Mouse (Mus musculus): ENCODE measurements around the gene Usp39. TPM values are rescaled to one million over a fixed set of nuclear protein-coding genes. Genes with fewer than 3 reads are reported as not detected.

Usp39 gene
- polyA plus RNA-seq, 1 experiment from 2014 or later: 91.6 TPM

GRCm38 (mm10) chr6:72350214-72350613 is 5.2 kb upstream of the Usp39 start:
- H3K4me2 ChIP-seq: no peak overlapping the region
- H3K36me3 ChIP-seq (ENCODE audit: control insufficient read depth, insufficient read depth, low read length): peaks cover 8% of the 10 kb centered on the region
- ATAC-seq (replicated peaks; ENCODE audit: low FRiP score) (no peak), DNase-seq (ENCODE audit: low spot score) (no peak)
- H3K27me3 ChIP-seq (replicated peaks; ENCODE audit: control insufficient read depth, insufficient read depth, low read length): 0 out of 2 replicates have a peak, but pooled peaks cover 11% of the 10 kb centered on the region
- no peak overlapping the region for H3K4me3 ChIP-seq (ENCODE audit: low read depth, low read length)
- peaks cover 43% of the 10 kb centered on the region for H3K4me1 ChIP-seq (replicated peaks; ENCODE audit: control insufficient read depth, insufficient read depth, low read length)
- no peak overlapping the region for H3K9ac ChIP-seq (ENCODE audit: low read depth, low read length)
- no peaks in the 10 kb centered on the region for H3K9me3 ChIP-seq (ENCODE audit: control insufficient read depth, low read length)
- H3K27ac ChIP-seq (ENCODE audit: low read depth, low read length): no peak overlapping the region
- WGBS: 84% methylated on average over 2 of the region's 2 CpGs

- Histone ChIP-seq H3K4me3 (ENCODE audit: low read depth, low read length) (peak overlapping the region; percentile 78), H3K27me3 (replicated peaks; ENCODE audit: control insufficient read depth, insufficient read depth, low read length) (no peaks in the 10 kb centered on the region), H3K4me2 (peak overlapping the region; percentile 79), H3K9me3 (ENCODE audit: control insufficient read depth, low read length) (no peaks in the 10 kb centered on the region), H3K4me1 (replicated peaks; ENCODE audit: control insufficient read depth, insufficient read depth, low read length) (peaks cover 39% of the 10 kb centered on the region), H3K9ac (ENCODE audit: low read depth, low read length) (peak overlapping the region; percentile 92; the same call in 1 of the 2 replicates), H3K27ac (ENCODE audit: low read depth, low read length) (peak overlapping the region; percentile 90; the same call in 1 of the 2 replicates), H3K36me3 (ENCODE audit: control insufficient read depth, insufficient read depth, low read length) (peaks cover 8% of the 10 kb centered on the region)
- ATAC-seq (replicated peaks; ENCODE audit: low FRiP score) (no peak), DNase-seq (ENCODE audit: low spot score) (no peak)
- WGBS: 72% methylated on average over 10 of the region's 10 CpGs
These were observed 3.4 kb upstream of the Usp39 start for GRCm38 (mm10) chr6:72348411-72348810.

- under 1% methylated on average over 72 of the region's 72 CpGs for WGBS
- H3K4me3 ChIP-seq (ENCODE audit: low read depth, low read length): peak within 1 kb of the TSS; percentile 78
- ATAC-seq (replicated peaks; ENCODE audit: low FRiP score): peak; percentile 72
- H3K27ac ChIP-seq (ENCODE audit: low read depth, low read length): peak within 1 kb of the TSS; percentile 90
- peaks cover 8% of the 10 kb centered on the region for H3K36me3 ChIP-seq (ENCODE audit: control insufficient read depth, insufficient read depth, low read length)
- H3K9me3 ChIP-seq (ENCODE audit: control insufficient read depth, low read length): no peaks in the 10 kb centered on the region
- H3K4me1 ChIP-seq (replicated peaks; ENCODE audit: control insufficient read depth, insufficient read depth, low read length): peaks cover 38% of the 10 kb centered on the region
- H3K4me2 ChIP-seq: peak within 1 kb of the TSS; percentile 97
- no peaks in the 10 kb centered on the region for H3K27me3 ChIP-seq (replicated peaks; ENCODE audit: control insufficient read depth, insufficient read depth, low read length)
- DNase-seq (ENCODE audit: low spot score): peak; percentile 77
- peak within 1 kb of the TSS; percentile 92 for H3K9ac ChIP-seq (ENCODE audit: low read depth, low read length)
These were observed 2.4 kb upstream of the Usp39 start, which contains the start of gene 0610030E20Rik for GRCm38 (mm10) chr6:72347166-72347941. Gene 0610030E20Rik, plus strand, starts transcription at chr6:72347317.

- ATAC-seq (replicated peaks; ENCODE audit: low FRiP score) (no peak), DNase-seq (ENCODE audit: low spot score) (no peak)
- Histone ChIP-seq H3K36me3 (ENCODE audit: control insufficient read depth, insufficient read depth, low read length) (peaks cover 10% of the 10 kb centered on the region), H3K4me1 (replicated peaks; ENCODE audit: control insufficient read depth, insufficient read depth, low read length) (peaks cover 33% of the 10 kb centered on the region), H3K9me3 (ENCODE audit: control insufficient read depth, low read length) (no peaks in the 10 kb centered on the region), H3K4me2 (peak overlapping the region; percentile 97), H3K27me3 (replicated peaks; ENCODE audit: control insufficient read depth, insufficient read depth, low read length) (no peaks in the 10 kb centered on the region), H3K27ac (ENCODE audit: low read depth, low read length) (0 out of 2 replicates have a peak overlapping the region, but pooled peaks have one; percentile 35), H3K9ac (ENCODE audit: low read depth, low read length) (no peak overlapping the region), H3K4me3 (ENCODE audit: low read depth, low read length) (peak overlapping the region; percentile 78; the same call in 1 of the 2 replicates)
- 76% methylated on average over 4 of the region's 4 CpGs for WGBS
These were observed 1.3 kb upstream of the Usp39 start for GRCm38 (mm10) chr6:72346261-72346660.

GRCm38 (mm10) chr6:72345633-72346032 is 649 bp upstream of the Usp39 start:
- peak overlapping the region; percentile 35 for H3K27ac ChIP-seq (ENCODE audit: low read depth, low read length)
- peak overlapping the region; percentile 97 for H3K4me2 ChIP-seq
- DNase-seq (ENCODE audit: low spot score) (no peak), ATAC-seq (replicated peaks; ENCODE audit: low FRiP score) (no peak)
- H3K4me3 ChIP-seq (ENCODE audit: low read depth, low read length): peak overlapping the region; percentile 95
- H3K4me1 ChIP-seq (replicated peaks; ENCODE audit: control insufficient read depth, insufficient read depth, low read length): peaks cover 29% of the 10 kb centered on the region
- peak overlapping the region; percentile 91; the same call in 1 of the 2 replicates for H3K9ac ChIP-seq (ENCODE audit: low read depth, low read length)
- 32% methylated on average over 6 of the region's 6 CpGs for WGBS
- H3K27me3 ChIP-seq (replicated peaks; ENCODE audit: control insufficient read depth, insufficient read depth, low read length): no peaks in the 10 kb centered on the region
- H3K9me3 ChIP-seq (ENCODE audit: control insufficient read depth, low read length): no peaks in the 10 kb centered on the region
- peaks cover 10% of the 10 kb centered on the region for H3K36me3 ChIP-seq (ENCODE audit: control insufficient read depth, insufficient read depth, low read length)

GRCm38 (mm10) chr6:72344396-72345073 is 449 bp downstream of the Usp39 start:
- 1% methylated on average over 42 of the region's 42 CpGs for WGBS

GRCm38 (mm10) chr6:72340481-72340880 is 4.5 kb downstream of the Usp39 start:
- Histone ChIP-seq H3K4me3 (ENCODE audit: low read depth, low read length) (no peak overlapping the region), H3K27ac (ENCODE audit: low read depth, low read length) (no peak overlapping the region), H3K4me2 (no peak overlapping the region), H3K4me1 (replicated peaks; ENCODE audit: control insufficient read depth, insufficient read depth, low read length) (peaks cover 15% of the 10 kb centered on the region), H3K36me3 (ENCODE audit: control insufficient read depth, insufficient read depth, low read length) (peaks cover 31% of the 10 kb centered on the region), H3K9me3 (ENCODE audit: control insufficient read depth, low read length) (no peaks in the 10 kb centered on the region), H3K27me3 (replicated peaks; ENCODE audit: control insufficient read depth, insufficient read depth, low read length) (no peaks in the 10 kb centered on the region), H3K9ac (ENCODE audit: low read depth, low read length) (no peak overlapping the region)
- 69% methylated on average over 2 of the region's 2 CpGs for WGBS
- no peak for DNase-seq (ENCODE audit: low spot score)
- no peak for ATAC-seq (replicated peaks; ENCODE audit: low FRiP score)

More at GRCm38 (mm10) chr6:72344396-72345073, 449 bp downstream of the Usp39 start:
- Histone ChIP-seq H3K36me3 (ENCODE audit: control insufficient read depth, insufficient read depth, low read length) (peaks cover 8% of the 10 kb centered on the region; the same call in 1 of the 2 replicates), H3K9me3 (ENCODE audit: control insufficient read depth, low read length) (no peaks in the 10 kb centered on the region), H3K4me3 (ENCODE audit: low read depth, low read length) (peak overlapping the region; percentile 95), H3K4me2 (peak overlapping the region; percentile 97), H3K4me1 (replicated peaks; ENCODE audit: control insufficient read depth, insufficient read depth, low read length) (peaks cover 29% of the 10 kb centered on the region), H3K27ac (ENCODE audit: low read depth, low read length) (peak overlapping the region; percentile 70), H3K9ac (ENCODE audit: low read depth, low read length) (peak overlapping the region; percentile 91), H3K27me3 (replicated peaks; ENCODE audit: control insufficient read depth, insufficient read depth, low read length) (no peaks in the 10 kb centered on the region)
- ATAC-seq (replicated peaks; ENCODE audit: low FRiP score) (peak; percentile 54), DNase-seq (ENCODE audit: low spot score) (no peak)

GRCm38 (mm10) chr6:72333111-72333510 is 11.9 kb downstream of the Usp39 start:
- no peaks in the 10 kb centered on the region for H3K4me1 ChIP-seq (replicated peaks; ENCODE audit: control insufficient read depth, insufficient read depth, low read length)
- no peak overlapping the region for H3K4me2 ChIP-seq
- H3K36me3 ChIP-seq (ENCODE audit: control insufficient read depth, insufficient read depth, low read length): peaks cover 45% of the 10 kb centered on the region

More at GRCm38 (mm10) chr6:72333111-72333510, 11.9 kb downstream of the Usp39 start:
- ATAC-seq (replicated peaks; ENCODE audit: low FRiP score) (peak; percentile 18; the same call in 1 of the 2 replicates), DNase-seq (ENCODE audit: low spot score) (no peak)
- Histone ChIP-seq H3K9me3 (ENCODE audit: control insufficient read depth, low read length) (no peaks in the 10 kb centered on the region), H3K27me3 (replicated peaks; ENCODE audit: control insufficient read depth, insufficient read depth, low read length) (no peaks in the 10 kb centered on the region), H3K9ac (ENCODE audit: low read depth, low read length) (no peak overlapping the region), H3K4me3 (ENCODE audit: low read depth, low read length) (no peak overlapping the region), H3K27ac (ENCODE audit: low read depth, low read length) (no peak overlapping the region)
- WGBS: 67% methylated on average over 5 of the region's 5 CpGs
